Mouse (Mus musculus): ENCODE measurements around the gene Omp. TPM values are rescaled to one million over a fixed set of nuclear protein-coding genes. Genes with fewer than 3 reads are reported as not detected.
A peak's percentile ranks its signal among the peaks of the same experiment; 100 is the strongest.

The Omp gene
- polyA plus RNA-seq, 1 experiment from 2014 or later: 0.15 TPM

DNA sequence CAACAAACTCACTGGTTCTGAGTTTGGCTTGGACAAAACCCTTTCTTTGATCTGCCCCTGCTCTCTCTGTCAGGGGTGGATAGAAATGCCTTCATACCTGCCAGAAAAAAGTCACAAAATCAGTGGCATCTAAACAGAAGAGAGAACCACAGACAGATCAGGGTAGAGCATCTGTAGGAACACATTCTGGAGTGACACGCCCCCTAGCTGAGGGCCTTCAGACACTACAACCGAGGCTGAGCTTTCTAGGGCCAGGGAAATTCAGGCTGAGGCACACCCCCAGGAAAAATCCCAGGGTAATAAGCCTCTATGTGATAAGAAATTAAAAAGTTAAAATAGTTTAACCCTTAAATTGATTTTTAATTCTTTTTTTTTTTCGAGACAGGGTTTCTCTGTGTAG lies 8.0 kb upstream of the Omp start:
- ATAC-seq (replicated peaks; ENCODE audit: insufficient number of reproducible peaks, low FRiP score, low TSS enrichment, low read depth) (no peak), DNase-seq (ENCODE audit: low spot score) (no peak)
- Histone ChIP-seq H3K4me1 (ENCODE audit: control insufficient read depth, insufficient read depth, low read length) (no peaks in the 10 kb centered on the region), H3K9me3 (replicated peaks; ENCODE audit: control insufficient read depth, low read length) (no peaks in the 10 kb centered on the region), H3K4me3 (ENCODE audit: low read depth, low read length) (no peak overlapping the region), H3K27me3 (ENCODE audit: control insufficient read depth, insufficient read depth, low read length) (no peaks in the 10 kb centered on the region), H3K9ac (replicated peaks; ENCODE audit: low read length) (no peak overlapping the region), H3K36me3 (replicated peaks; ENCODE audit: control insufficient read depth, insufficient read depth, low read depth, low read length) (no peaks in the 10 kb centered on the region), H3K27ac (replicated peaks; ENCODE audit: low read depth, low read length) (no peak overlapping the region), H3K4me2 (ENCODE audit: low read depth, low read length) (no peak overlapping the region)
- 39% methylated on average over 3 of the region's 3 CpGs for WGBS

DNA sequence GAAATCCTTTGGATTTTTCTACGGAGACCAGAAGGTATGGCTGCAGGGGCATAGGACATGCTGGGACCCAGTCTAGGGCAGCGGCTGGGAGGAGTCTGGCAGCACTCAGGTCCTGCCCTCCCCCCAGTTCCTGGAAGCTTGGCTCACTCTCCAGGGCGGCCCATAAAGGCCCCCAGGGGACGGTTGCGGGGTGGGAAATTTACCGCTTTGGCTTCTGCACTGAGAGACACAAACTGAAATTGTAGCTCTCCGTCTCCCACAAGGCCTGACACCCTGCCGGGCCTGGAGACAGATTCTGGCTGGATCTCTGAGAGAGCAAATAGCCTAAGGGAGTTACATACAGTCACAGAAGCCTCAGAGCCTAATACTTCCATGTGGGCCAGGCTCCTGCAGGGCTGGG lies 7.1 kb upstream of the Omp start:
- Histone ChIP-seq H3K27me3 (ENCODE audit: control insufficient read depth, insufficient read depth, low read length) (no peaks in the 10 kb centered on the region), H3K9ac (replicated peaks; ENCODE audit: low read length) (no peak overlapping the region), H3K27ac (replicated peaks; ENCODE audit: low read depth, low read length) (no peak overlapping the region), H3K4me3 (ENCODE audit: low read depth, low read length) (no peak overlapping the region), H3K9me3 (replicated peaks; ENCODE audit: control insufficient read depth, low read length) (no peaks in the 10 kb centered on the region), H3K36me3 (replicated peaks; ENCODE audit: control insufficient read depth, insufficient read depth, low read depth, low read length) (no peaks in the 10 kb centered on the region), H3K4me1 (ENCODE audit: control insufficient read depth, insufficient read depth, low read length) (no peaks in the 10 kb centered on the region), H3K4me2 (ENCODE audit: low read depth, low read length) (no peak overlapping the region)
- 54% methylated on average over 8 of the region's 8 CpGs for WGBS
- ATAC-seq (replicated peaks; ENCODE audit: insufficient number of reproducible peaks, low FRiP score, low TSS enrichment, low read depth): no peak
- DNase-seq (ENCODE audit: low spot score): no peak

DNA sequence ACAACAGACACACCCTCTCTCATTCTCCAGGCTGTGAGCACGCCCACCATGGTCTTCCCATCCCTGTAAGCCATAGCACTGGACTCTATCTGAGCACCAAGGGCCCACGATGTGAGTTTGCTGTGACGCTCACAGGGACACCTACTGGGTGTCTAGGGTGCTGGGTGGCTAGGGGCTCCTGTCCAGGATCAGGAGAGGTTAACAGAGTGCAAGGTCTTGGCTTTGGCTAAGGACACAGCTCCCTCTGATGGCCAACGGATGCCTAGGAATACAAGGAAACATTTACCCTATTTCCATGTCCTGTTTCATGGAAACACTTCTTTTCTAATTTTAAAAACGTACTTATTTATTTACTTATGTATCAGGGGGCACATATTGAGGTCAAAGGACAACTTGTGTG lies 5.2 kb upstream of the Omp start:
- H3K4me1 ChIP-seq (ENCODE audit: control insufficient read depth, insufficient read depth, low read length): no peaks in the 10 kb centered on the region
- H3K4me3 ChIP-seq (ENCODE audit: low read depth, low read length): no peak overlapping the region
- no peaks in the 10 kb centered on the region for H3K9me3 ChIP-seq (replicated peaks; ENCODE audit: control insufficient read depth, low read length)
- H3K27ac ChIP-seq (replicated peaks; ENCODE audit: low read depth, low read length): no peak overlapping the region
- no peaks in the 10 kb centered on the region for H3K27me3 ChIP-seq (ENCODE audit: control insufficient read depth, insufficient read depth, low read length)
- DNase-seq (ENCODE audit: low spot score) (no peak), ATAC-seq (replicated peaks; ENCODE audit: insufficient number of reproducible peaks, low FRiP score, low TSS enrichment, low read depth) (no peak)
- 49% methylated on average over 5 of the region's 5 CpGs for WGBS
- H3K9ac ChIP-seq (replicated peaks; ENCODE audit: low read length): no peak overlapping the region
- H3K36me3 ChIP-seq (replicated peaks; ENCODE audit: control insufficient read depth, insufficient read depth, low read depth, low read length): no peaks in the 10 kb centered on the region
- no peak overlapping the region for H3K4me2 ChIP-seq (ENCODE audit: low read depth, low read length)

DNA sequence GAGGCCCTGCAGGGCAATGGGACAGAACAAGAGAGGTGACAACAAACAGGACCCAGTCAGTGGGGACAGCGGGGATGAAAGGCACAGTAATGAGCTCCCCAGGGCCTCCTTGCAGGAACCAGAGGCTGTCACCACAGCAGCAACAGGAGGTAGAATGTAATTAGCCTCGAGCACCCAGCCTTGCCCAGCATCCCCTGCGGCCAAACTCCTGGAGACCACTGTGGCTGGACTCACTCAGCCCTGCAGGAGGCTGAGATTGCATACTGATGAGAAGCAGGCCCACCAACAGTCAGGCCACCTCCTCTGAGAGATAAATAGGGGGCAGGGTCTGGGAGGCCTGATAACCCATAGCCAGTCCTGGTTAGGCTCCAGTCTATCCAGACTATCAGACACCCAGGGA lies 4.5 kb upstream of the Omp start:
- no peaks in the 10 kb centered on the region for H3K36me3 ChIP-seq (replicated peaks; ENCODE audit: control insufficient read depth, insufficient read depth, low read depth, low read length)
- WGBS: 11% methylated on average over 3 of the region's 3 CpGs
- no peaks in the 10 kb centered on the region for H3K27me3 ChIP-seq (ENCODE audit: control insufficient read depth, insufficient read depth, low read length)
- H3K4me1 ChIP-seq (ENCODE audit: control insufficient read depth, insufficient read depth, low read length): no peaks in the 10 kb centered on the region
- no peak overlapping the region for H3K9ac ChIP-seq (replicated peaks; ENCODE audit: low read length)
- H3K27ac ChIP-seq (replicated peaks; ENCODE audit: low read depth, low read length): no peak overlapping the region
- H3K4me2 ChIP-seq (ENCODE audit: low read depth, low read length): no peak overlapping the region
- no peak overlapping the region for H3K4me3 ChIP-seq (ENCODE audit: low read depth, low read length)
- H3K9me3 ChIP-seq (replicated peaks; ENCODE audit: control insufficient read depth, low read length): no peaks in the 10 kb centered on the region
- ATAC-seq (replicated peaks; ENCODE audit: insufficient number of reproducible peaks, low FRiP score, low TSS enrichment, low read depth) (peak; percentile 27; the same call in 1 of the 2 replicates), DNase-seq (ENCODE audit: low spot score) (peak; percentile 26)

DNA sequence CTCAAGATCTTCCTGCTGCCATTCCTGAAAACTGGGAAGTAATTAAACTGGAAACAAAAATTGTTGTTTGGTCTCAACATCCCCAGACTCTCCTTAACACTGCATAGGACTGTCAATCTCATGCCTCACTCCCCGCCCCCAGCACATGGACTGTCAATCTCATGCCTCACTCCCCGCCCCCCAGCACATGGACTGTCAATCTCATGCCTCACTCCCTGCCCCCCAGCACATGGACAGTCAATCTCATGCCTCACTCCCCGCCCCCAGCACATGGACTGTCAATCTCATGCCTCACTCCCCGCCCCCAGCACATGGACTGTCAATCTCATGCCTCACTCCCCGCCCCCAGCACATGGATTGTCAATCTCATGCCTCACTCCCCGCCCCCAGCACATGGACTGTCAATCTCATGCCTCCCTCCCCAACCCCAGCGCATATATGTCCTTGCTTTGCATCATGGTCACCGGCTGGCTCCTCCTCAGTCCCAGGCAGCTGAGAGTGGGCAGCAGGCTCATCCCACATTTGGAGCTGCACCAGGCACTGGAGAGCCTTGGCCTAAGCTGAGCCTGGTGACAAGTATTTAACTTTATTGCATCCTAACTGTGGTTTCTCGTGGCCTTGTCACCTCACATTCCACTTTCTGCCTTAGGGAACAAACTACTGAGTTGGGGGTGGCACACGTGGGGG lies 3.6 kb upstream of the Omp start:
- ATAC-seq (replicated peaks; ENCODE audit: insufficient number of reproducible peaks, low FRiP score, low TSS enrichment, low read depth) (no peak), DNase-seq (ENCODE audit: low spot score) (no peak)
- Histone ChIP-seq H3K4me2 (ENCODE audit: low read depth, low read length) (no peak overlapping the region), H3K27ac (replicated peaks; ENCODE audit: low read depth, low read length) (no peak overlapping the region), H3K36me3 (replicated peaks; ENCODE audit: control insufficient read depth, insufficient read depth, low read depth, low read length) (no peaks in the 10 kb centered on the region), H3K4me1 (ENCODE audit: control insufficient read depth, insufficient read depth, low read length) (no peaks in the 10 kb centered on the region), H3K4me3 (ENCODE audit: low read depth, low read length) (no peak overlapping the region), H3K9me3 (replicated peaks; ENCODE audit: control insufficient read depth, low read length) (no peaks in the 10 kb centered on the region), H3K27me3 (ENCODE audit: control insufficient read depth, insufficient read depth, low read length) (no peaks in the 10 kb centered on the region), H3K9ac (replicated peaks; ENCODE audit: low read length) (no peak overlapping the region)
- 68% methylated on average over 10 of the region's 10 CpGs for WGBS

DNA sequence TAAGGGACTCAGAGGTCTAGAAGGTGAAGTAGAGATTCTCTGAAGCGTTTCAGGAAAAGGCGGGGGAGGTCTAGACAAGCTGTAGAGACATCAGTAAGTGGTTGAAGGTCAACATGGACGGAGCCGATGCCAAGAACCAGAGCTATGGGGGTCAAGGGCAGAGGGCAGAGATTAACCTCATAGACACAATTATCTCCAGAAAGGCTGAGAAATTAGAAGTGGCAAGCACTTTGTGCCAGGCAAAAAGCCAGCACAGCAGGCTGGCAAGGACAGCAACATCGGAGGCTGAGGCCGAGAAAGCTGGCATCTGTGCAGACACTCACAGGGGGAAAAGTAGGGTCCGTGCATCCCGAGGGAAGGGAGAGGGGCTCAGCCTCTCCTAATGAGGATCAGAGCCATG lies 2.5 kb upstream of the Omp start:
- ATAC-seq (replicated peaks; ENCODE audit: insufficient number of reproducible peaks, low FRiP score, low TSS enrichment, low read depth): no peak
- no peaks in the 10 kb centered on the region for H3K4me1 ChIP-seq (ENCODE audit: control insufficient read depth, insufficient read depth, low read length)
- H3K4me2 ChIP-seq (ENCODE audit: low read depth, low read length): no peak overlapping the region
- DNase-seq (ENCODE audit: low spot score): no peak
- H3K27ac ChIP-seq (replicated peaks; ENCODE audit: low read depth, low read length): no peak overlapping the region
- no peaks in the 10 kb centered on the region for H3K36me3 ChIP-seq (replicated peaks; ENCODE audit: control insufficient read depth, insufficient read depth, low read depth, low read length)
- H3K9ac ChIP-seq (replicated peaks; ENCODE audit: low read length): no peak overlapping the region
- no peaks in the 10 kb centered on the region for H3K9me3 ChIP-seq (replicated peaks; ENCODE audit: control insufficient read depth, low read length)
- no peak overlapping the region for H3K4me3 ChIP-seq (ENCODE audit: low read depth, low read length)
- WGBS: 68% methylated on average over 8 of the region's 8 CpGs
- no peaks in the 10 kb centered on the region for H3K27me3 ChIP-seq (ENCODE audit: control insufficient read depth, insufficient read depth, low read length)

DNA sequence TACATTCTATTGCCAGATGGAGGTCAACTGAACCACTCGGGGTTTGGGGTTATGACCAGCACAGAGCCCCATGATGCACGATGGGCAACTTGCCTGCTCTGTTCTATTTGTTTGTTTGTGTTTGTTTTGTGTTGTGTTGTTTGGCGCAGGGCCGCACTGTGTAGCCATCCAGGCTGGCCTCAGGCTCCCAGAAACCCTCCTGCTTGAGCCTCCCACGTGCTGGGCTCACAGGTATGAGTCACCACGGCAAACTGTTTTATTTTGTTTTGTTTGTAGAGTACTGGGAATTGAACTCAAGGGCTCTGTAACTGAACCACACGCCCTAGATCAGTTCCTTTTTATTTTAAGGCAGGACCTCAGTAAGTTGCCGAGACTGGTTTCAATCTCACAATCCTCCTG lies 1.1 kb upstream of the Omp start:
- Histone ChIP-seq H3K36me3 (replicated peaks; ENCODE audit: control insufficient read depth, insufficient read depth, low read depth, low read length) (no peaks in the 10 kb centered on the region), H3K9me3 (replicated peaks; ENCODE audit: control insufficient read depth, low read length) (no peaks in the 10 kb centered on the region), H3K27ac (replicated peaks; ENCODE audit: low read depth, low read length) (no peak overlapping the region), H3K9ac (replicated peaks; ENCODE audit: low read length) (no peak overlapping the region), H3K4me3 (ENCODE audit: low read depth, low read length) (no peak overlapping the region), H3K27me3 (ENCODE audit: control insufficient read depth, insufficient read depth, low read length) (no peaks in the 10 kb centered on the region), H3K4me1 (ENCODE audit: control insufficient read depth, insufficient read depth, low read length) (no peaks in the 10 kb centered on the region), H3K4me2 (ENCODE audit: low read depth, low read length) (no peak overlapping the region)
- WGBS: 80% methylated on average over 8 of the region's 8 CpGs
- DNase-seq (ENCODE audit: low spot score) (no peak), ATAC-seq (replicated peaks; ENCODE audit: insufficient number of reproducible peaks, low FRiP score, low TSS enrichment, low read depth) (no peak)

DNA sequence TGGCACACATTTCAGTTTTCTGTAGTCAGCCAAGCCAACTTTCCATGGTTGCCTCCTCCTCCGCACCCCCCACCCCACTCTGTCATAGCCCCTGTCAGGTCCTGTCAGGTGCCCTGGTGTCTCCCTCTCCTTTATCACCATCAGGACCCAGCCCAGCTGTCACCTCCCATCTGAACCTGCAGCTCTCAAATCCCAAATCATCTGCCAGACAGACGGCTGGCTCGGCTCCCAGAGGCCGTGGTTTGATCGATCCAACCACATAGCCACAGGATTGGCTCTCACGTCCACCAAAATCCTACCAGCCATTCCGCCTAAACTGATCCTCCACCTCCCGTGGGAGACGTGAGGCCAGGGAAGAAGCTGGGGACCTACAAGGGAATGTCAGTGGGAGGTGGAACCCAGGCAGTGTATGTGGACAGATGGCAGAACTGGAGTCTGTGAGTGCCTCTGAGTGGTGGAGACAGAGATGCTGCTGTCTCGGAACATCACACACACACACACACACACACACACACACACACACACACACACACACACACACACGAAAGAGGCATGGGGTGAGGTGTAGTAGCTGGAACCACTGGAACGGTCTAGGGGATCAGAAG lies 642 bp upstream of the Omp start:
- no peaks in the 10 kb centered on the region for H3K36me3 ChIP-seq (replicated peaks; ENCODE audit: control insufficient read depth, insufficient read depth, low read depth, low read length)
- DNase-seq (ENCODE audit: low spot score) (no peak), ATAC-seq (replicated peaks; ENCODE audit: insufficient number of reproducible peaks, low FRiP score, low TSS enrichment, low read depth) (no peak)
- WGBS: 86% methylated on average over 12 of the region's 12 CpGs
- H3K9me3 ChIP-seq (replicated peaks; ENCODE audit: control insufficient read depth, low read length): no peaks in the 10 kb centered on the region
- H3K4me2 ChIP-seq (ENCODE audit: low read depth, low read length): no peak overlapping the region
- H3K4me3 ChIP-seq (ENCODE audit: low read depth, low read length): no peak overlapping the region
- no peaks in the 10 kb centered on the region for H3K27me3 ChIP-seq (ENCODE audit: control insufficient read depth, insufficient read depth, low read length)
- H3K9ac ChIP-seq (replicated peaks; ENCODE audit: low read length): no peak overlapping the region
- H3K4me1 ChIP-seq (ENCODE audit: control insufficient read depth, insufficient read depth, low read length): no peaks in the 10 kb centered on the region
- H3K27ac ChIP-seq (replicated peaks; ENCODE audit: low read depth, low read length): no peak overlapping the region

Data from embryonic facial prominence, embryonic 11.5 days (tissue).